Mouse (Mus musculus) spleen, embryonic (tissue): ENCODE data around the gene Zxdc.

Experiments
- CTCF ChIA-PET: fragments of 350-600 bp; sonication (Branson Sonifier 250); formaldehyde crosslinking; loops from one replicate; lab custom pipeline; 2022; lab: Charles Lee

The Zxdc gene

GRCm38 (mm10) chr6:90452603-90453002 is 83.3 kb downstream of the Zxdc start:
- CTCF ChIA-PET = no interaction called here
